Mouse (Mus musculus): ENCODE measurements around the gene Slc5a5. TPM values are rescaled to one million over a fixed set of nuclear protein-coding genes. Genes with fewer than 3 reads are reported as not detected.

The Slc5a5 gene
- polyA plus RNA-seq, 2 experiments = 0.03 to 0.10 TPM

- DNase-seq (ENCODE audit: low read depth in 3 of 3, low spot score in 3 of 3) (no peak), ATAC-seq (ENCODE audit: insufficient read depth) (no peak)
- H3K9ac ChIP-seq (replicated peaks) = no peak overlapping the region
- no peak overlapping the region for H3K4me2 ChIP-seq (ENCODE audit: low read depth)
- TF ChIP-seq CTCF (IDR thresholded peaks at IDR 0.05; ENCODE audit: low read depth) = no peak
- TF ChIP-seq EP300 (IDR thresholded peaks at IDR 0.05; ENCODE audit: low read depth) = no peak
- 39% methylated on average over 4 of the region's 4 CpGs for WGBS (ENCODE audit: insufficient replicate concordance)
- no peaks in the 10 kb centered on the region for H3K36me3 ChIP-seq (replicated peaks; ENCODE audit: control insufficient read depth, insufficient read depth, low read depth)
- peaks cover 5 to 8% of the 10 kb centered on the region in 2 experiments for H3K4me1 ChIP-seq (replicated peaks; ENCODE audit: control insufficient read depth in 2 of 2, insufficient read depth in 2 of 2, low read length in 1 of 2)
- no peak overlapping the region for H3K4me3 ChIP-seq (ENCODE audit: insufficient read depth in 1 of 2, low read depth in 2 of 2, low read length in 2 of 2)
- no peaks in the 10 kb centered on the region for H3K9me3 ChIP-seq (ENCODE audit: control insufficient read depth, low read length)
- H3K27ac ChIP-seq = no peak overlapping the region
- H3K27me3 ChIP-seq (ENCODE audit: control insufficient read depth, insufficient read depth, low read length) = no peaks in the 10 kb centered on the region; the same call in none of the 2 replicates
Observed at GRCm38 (mm10) chr8:70876382-70876781, 16.2 kb downstream of the Slc5a5 start.

GRCm38 (mm10) chr8:70874441-70874840 lies 18.1 kb downstream of the Slc5a5 start:
- TF ChIP-seq CTCF (IDR thresholded peaks at IDR 0.05; ENCODE audit: low read depth) (no peak), EP300 (IDR thresholded peaks at IDR 0.05; ENCODE audit: low read depth) (no peak)

GRCm38 (mm10) chr8:70873364-70873985 lies 19.1 kb downstream of the Slc5a5 start, which contains the start of gene Ccdc124:
Gene Ccdc124, minus strand, starts transcription at chr8:70873935.
- no peaks in the 10 kb centered on the region for H3K9me3 ChIP-seq (ENCODE audit: control insufficient read depth, low read length)
- peak within 1 kb of the TSS; percentile 69 for H3K27ac ChIP-seq
- WGBS (ENCODE audit: insufficient replicate concordance) = under 1% methylated on average over 46 of the region's 46 CpGs
- peak within 1 kb of the TSS; percentile 78 to 79 for H3K4me3 ChIP-seq (ENCODE audit: insufficient read depth in 1 of 2, low read depth in 2 of 2, low read length in 2 of 2)
- DNase-seq (ENCODE audit: low read depth in 3 of 3, low spot score in 3 of 3) (peak; percentile 87 to 88 (median 87)), ATAC-seq (ENCODE audit: insufficient read depth) (peak; percentile 88)
- TF ChIP-seq EP300 (IDR thresholded peaks at IDR 0.05; ENCODE audit: low read depth) (peak; percentile 16; the same call in 1 of the 2 replicates), CTCF (IDR thresholded peaks at IDR 0.05; ENCODE audit: low read depth) (peak; percentile 98)
- H3K36me3 ChIP-seq (replicated peaks; ENCODE audit: control insufficient read depth, insufficient read depth, low read depth) = no peaks in the 10 kb centered on the region
- H3K27me3 ChIP-seq (ENCODE audit: control insufficient read depth, insufficient read depth, low read length) = no peaks in the 10 kb centered on the region
- H3K4me2 ChIP-seq (ENCODE audit: low read depth) = peak within 1 kb of the TSS; percentile 84
- peaks cover 12 to 14% of the 10 kb centered on the region in 2 experiments for H3K4me1 ChIP-seq (replicated peaks; ENCODE audit: control insufficient read depth in 2 of 2, insufficient read depth in 2 of 2, low read length in 1 of 2)
- H3K9ac ChIP-seq (replicated peaks) = peak within 1 kb of the TSS; percentile 87

More at GRCm38 (mm10) chr8:70874441-70874840, 18.1 kb downstream of the Slc5a5 start:
- peaks cover 5 to 8% of the 10 kb centered on the region in 2 experiments for H3K4me1 ChIP-seq (replicated peaks; ENCODE audit: control insufficient read depth in 2 of 2, insufficient read depth in 2 of 2, low read length in 1 of 2)
- DNase-seq (ENCODE audit: low read depth in 3 of 3, low spot score in 3 of 3) (no peak), ATAC-seq (ENCODE audit: insufficient read depth) (no peak)
- no peak overlapping the region for H3K4me3 ChIP-seq (ENCODE audit: insufficient read depth in 1 of 2, low read depth in 2 of 2, low read length in 2 of 2)
- H3K27ac ChIP-seq = no peak overlapping the region
- no peaks in the 10 kb centered on the region for H3K36me3 ChIP-seq (replicated peaks; ENCODE audit: control insufficient read depth, insufficient read depth, low read depth)
- no peaks in the 10 kb centered on the region for H3K9me3 ChIP-seq (ENCODE audit: control insufficient read depth, low read length)
- no peak overlapping the region for H3K4me2 ChIP-seq (ENCODE audit: low read depth)
- H3K27me3 ChIP-seq (ENCODE audit: control insufficient read depth, insufficient read depth, low read length) = no peaks in the 10 kb centered on the region; the same call in 1 of the 2 replicates
- no peak overlapping the region for H3K9ac ChIP-seq (replicated peaks)
- 77% methylated on average over 13 of the region's 13 CpGs for WGBS (ENCODE audit: insufficient replicate concordance)

- no peaks in the 10 kb centered on the region for H3K36me3 ChIP-seq (replicated peaks; ENCODE audit: control insufficient read depth, insufficient read depth, low read depth)
- H3K4me3 ChIP-seq (ENCODE audit: insufficient read depth in 1 of 2, low read depth in 2 of 2, low read length in 2 of 2) = peak overlapping the region; percentile 78 to 79
- 1% methylated on average over 31 of the region's 31 CpGs for WGBS (ENCODE audit: insufficient replicate concordance)
- TF ChIP-seq EP300 (IDR thresholded peaks at IDR 0.05; ENCODE audit: low read depth) = no peak
- no peak for TF ChIP-seq CTCF (IDR thresholded peaks at IDR 0.05; ENCODE audit: low read depth)
- peak overlapping the region; percentile 87 for H3K9ac ChIP-seq (replicated peaks)
- H3K4me1 ChIP-seq (replicated peaks; ENCODE audit: control insufficient read depth in 2 of 2, insufficient read depth in 2 of 2, low read length in 1 of 2) = peaks cover 12 to 14% of the 10 kb centered on the region in 2 experiments
- ATAC-seq (ENCODE audit: insufficient read depth) (no peak), DNase-seq (ENCODE audit: low read depth in 3 of 3, low spot score in 3 of 3) (no peak)
- H3K4me2 ChIP-seq (ENCODE audit: low read depth) = peak overlapping the region; percentile 84
- H3K27me3 ChIP-seq (ENCODE audit: control insufficient read depth, insufficient read depth, low read length) = no peaks in the 10 kb centered on the region
- H3K27ac ChIP-seq = peak overlapping the region; percentile 69
- H3K9me3 ChIP-seq (ENCODE audit: control insufficient read depth, low read length) = no peaks in the 10 kb centered on the region
Observed at GRCm38 (mm10) chr8:70872643-70873363, 19.8 kb downstream of the Slc5a5 start.

- no peaks in the 10 kb centered on the region for H3K9me3 ChIP-seq (ENCODE audit: control insufficient read depth, low read length)
- no peaks in the 10 kb centered on the region for H3K27me3 ChIP-seq (ENCODE audit: control insufficient read depth, insufficient read depth, low read length)
- no peak overlapping the region for H3K4me3 ChIP-seq (ENCODE audit: insufficient read depth in 1 of 2, low read depth in 2 of 2, low read length in 2 of 2)
- ATAC-seq (ENCODE audit: insufficient read depth) = no peak
- H3K36me3 ChIP-seq (replicated peaks; ENCODE audit: control insufficient read depth, insufficient read depth, low read depth) = no peaks in the 10 kb centered on the region
- no peak overlapping the region for H3K27ac ChIP-seq
- DNase-seq (ENCODE audit: low read depth in 3 of 3, low spot score in 3 of 3) = no peak
- H3K4me2 ChIP-seq (ENCODE audit: low read depth) = no peak overlapping the region
- no peak for TF ChIP-seq CTCF (IDR thresholded peaks at IDR 0.05; ENCODE audit: low read depth)
- TF ChIP-seq EP300 (IDR thresholded peaks at IDR 0.05; ENCODE audit: low read depth) = no peak
- WGBS (ENCODE audit: insufficient replicate concordance) = 69% methylated on average over 5 of the region's 5 CpGs
- H3K4me1 ChIP-seq (replicated peaks; ENCODE audit: control insufficient read depth in 2 of 2, insufficient read depth in 2 of 2, low read length in 1 of 2) = peaks cover 15 to 17% of the 10 kb centered on the region in 2 experiments
- no peak overlapping the region for H3K9ac ChIP-seq (replicated peaks)
Observed at GRCm38 (mm10) chr8:70871195-70871807, 21.3 kb downstream of the Slc5a5 start.

All from liver, embryonic 14.5 days (tissue).